Mouse (Mus musculus) stomach, postnatal 0 days (tissue): ENCODE measurements at regions not wholly inside any gene's neighbourhood (a gene's known extent, or its start where the extent isn't known, plus 50 kb on each side); places are given as distances from the start of the nearest gene placed in this dataset.

Source experiments
- ATAC-seq: fragments of 200-750 bp; cut with Nextera tagmentation; 2 replicates; pipeline ENCODE4 v1.8.0; 2017; ENCODE audit not compliant: low FRiP score, low TSS enrichment
- DNase-seq: peaks from one replicate; pipeline ENCODE4 v3.0.0-alpha.2; 2016; ENCODE audit warnings: low spot score
- H3K27ac ChIP-seq: fragments of 300-500 bp; sonication (generic); replicated peaks from 2 replicates; pipeline ENCODE4 v1.5.1; 2014; ENCODE audit warnings: mild to moderate bottlenecking, control low read depth
- H3K27me3 ChIP-seq: fragments of 300-500 bp; sonication (generic); 2 replicates; pipeline ENCODE4 v1.6.1; 2014; ENCODE audit warnings: low read length; ENCODE audit not compliant: control insufficient read depth, insufficient read depth
- H3K36me3 ChIP-seq: fragments of 300-500 bp; sonication (generic); 2 replicates; pipeline ENCODE4 v1.6.1; 2014; ENCODE audit warnings: low read length, mixed read lengths; ENCODE audit not compliant: control insufficient read depth, insufficient read depth
- H3K4me1 ChIP-seq: fragments of 300-500 bp; sonication (generic); replicated peaks from 2 replicates; pipeline ENCODE4 v1.6.1; 2014; ENCODE audit warnings: antibody characterized with exemption; ENCODE audit not compliant: control insufficient read depth, insufficient read depth
- H3K4me2 ChIP-seq: fragments of 300-500 bp; sonication (generic); replicated peaks from 2 replicates; pipeline ENCODE4 v1.6.1; 2014; ENCODE audit warnings: low read depth, mild to moderate bottlenecking, control low read depth, moderate library complexity
- H3K4me3 ChIP-seq: fragments of 300-500 bp; sonication (generic); 2 replicates; pipeline ENCODE4 v1.5.1; 2014; ENCODE audit warnings: low read depth, low read length, control low read depth
- H3K9ac ChIP-seq: fragments of 300-500 bp; sonication (generic); 2 replicates; pipeline ENCODE4 v1.6.1; 2014; ENCODE audit warnings: mild to moderate bottlenecking, low read length, control low read depth, mixed read lengths
- H3K9me3 ChIP-seq: fragments of 300-500 bp; sonication (generic); 2 replicates; pipeline ENCODE4 v1.6.1; 2016; ENCODE audit warnings: low read length; ENCODE audit not compliant: control insufficient read depth
- CTCF ChIP-seq: IDR thresholded peaks from 2 replicates; pipeline ENCODE4 v1.5.1; 2016; ENCODE audit warnings: antibody characterized with exemption, low read depth, mild to moderate bottlenecking, moderate library complexity
- EP300 ChIP-seq: optimal IDR thresholded peaks from 2 replicates; pipeline ENCODE3; 2016; ENCODE audit warnings: antibody characterized with exemption
- WGBS: fragments of 180-500 bp; shearing (Covaris S2); extraction: QIAGEN DNeasy Blood & Tissue Kit; methylation state at CpG from one replicate; pipeline ENCODE4 v1.1.7; 2014; 5-methylcytosine and 5-hydroxymethylcytosine counted together

DNA sequence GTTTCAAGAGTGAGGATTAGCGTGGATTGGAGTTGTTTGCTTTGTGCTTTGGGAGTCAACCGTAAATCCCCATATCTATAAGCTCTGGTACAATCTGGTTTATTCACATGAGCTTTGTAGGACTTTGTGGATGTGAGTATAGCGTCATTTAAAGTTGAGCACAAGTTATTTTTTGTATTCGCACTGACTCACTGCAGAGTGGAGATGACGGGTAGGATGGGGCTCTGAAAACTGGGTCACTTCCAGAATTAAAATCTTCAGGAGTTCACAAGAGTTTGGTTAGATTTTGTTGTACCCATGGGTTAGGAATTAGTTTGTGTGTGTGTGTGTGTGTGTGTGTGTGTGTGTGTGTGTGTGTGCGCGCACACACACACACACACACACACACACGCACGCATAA is 345.7 kb upstream of the Kif2a start:
- 77% methylated on average over 9 of the region's 9 CpGs for WGBS
- H3K4me2 ChIP-seq, result no peak overlapping the region
- no peaks in the 10 kb centered on the region for H3K9me3 ChIP-seq
- DNase-seq (no peak), ATAC-seq (no peak)
- no peaks in the 10 kb centered on the region for H3K36me3 ChIP-seq
- no peaks in the 10 kb centered on the region for H3K27me3 ChIP-seq
- no peaks in the 10 kb centered on the region for H3K4me1 ChIP-seq
- H3K27ac ChIP-seq, result no peak overlapping the region
- TF ChIP-seq CTCF (no peak), EP300 (no peak)
- no peak overlapping the region for H3K9ac ChIP-seq
- H3K4me3 ChIP-seq, result no peak overlapping the region

DNA sequence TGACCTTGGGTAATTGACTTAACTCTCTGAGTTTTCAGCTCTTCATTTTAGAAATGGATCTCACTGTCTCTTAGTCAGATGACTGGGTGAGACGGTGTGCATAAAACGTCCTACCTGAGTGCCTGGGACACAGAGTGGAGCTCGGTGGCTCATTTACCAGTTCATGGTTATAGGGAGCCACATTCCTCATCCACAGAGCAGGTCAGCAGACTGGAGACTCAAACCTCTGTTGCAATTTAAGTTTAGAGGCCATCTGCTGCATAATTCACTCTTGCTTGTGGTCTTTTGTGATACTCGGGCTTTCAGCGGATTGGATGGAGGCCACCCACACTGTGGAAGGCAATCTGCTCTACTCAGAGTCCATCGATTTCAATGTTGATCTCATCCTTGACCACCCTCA is 343.8 kb upstream of the Kif2a start:
- no peak for TF ChIP-seq CTCF
- TF ChIP-seq EP300, result no peak
- no peak overlapping the region for H3K4me2 ChIP-seq
- no peak for DNase-seq
- no peak overlapping the region for H3K9ac ChIP-seq
- H3K4me3 ChIP-seq, result no peak overlapping the region
- WGBS, result 72% methylated on average over 6 of the region's 6 CpGs
- no peaks in the 10 kb centered on the region for H3K9me3 ChIP-seq
- H3K27ac ChIP-seq, result no peak overlapping the region
- no peak for ATAC-seq
- H3K4me1 ChIP-seq, result no peaks in the 10 kb centered on the region; the same call in 1 of the 2 replicates
- H3K27me3 ChIP-seq, result no peaks in the 10 kb centered on the region
- no peaks in the 10 kb centered on the region for H3K36me3 ChIP-seq

DNA sequence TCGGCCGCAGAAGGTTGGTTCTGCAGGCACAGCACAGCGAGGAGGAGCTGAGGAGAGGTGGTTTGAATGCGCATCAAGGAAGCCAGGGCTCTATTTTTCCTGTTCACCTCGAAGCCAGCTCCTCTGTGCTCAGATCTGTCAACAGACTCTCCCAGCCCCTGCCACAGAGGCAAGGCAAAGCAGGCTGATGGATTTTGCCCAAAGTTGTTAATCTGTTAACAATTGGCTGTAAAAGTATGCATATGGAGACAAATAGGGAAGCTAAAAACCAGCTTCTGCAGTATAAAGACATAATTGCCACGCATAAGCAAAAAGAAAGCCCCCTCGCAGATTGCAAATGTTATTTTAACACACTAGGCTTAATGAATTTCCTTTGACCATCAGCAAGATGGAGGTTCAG is 343.3 kb upstream of the Kif2a start:
- H3K27me3 ChIP-seq, result no peaks in the 10 kb centered on the region
- H3K9ac ChIP-seq, result no peak overlapping the region
- 73% methylated on average over 7 of the region's 7 CpGs for WGBS
- H3K4me1 ChIP-seq, result no peaks in the 10 kb centered on the region; the same call in 1 of the 2 replicates
- no peak overlapping the region for H3K4me2 ChIP-seq
- TF ChIP-seq EP300, result no peak
- TF ChIP-seq CTCF, result no peak
- no peak overlapping the region for H3K4me3 ChIP-seq
- ATAC-seq, result no peak
- no peak for DNase-seq
- no peak overlapping the region for H3K27ac ChIP-seq
- no peaks in the 10 kb centered on the region for H3K36me3 ChIP-seq
- no peaks in the 10 kb centered on the region for H3K9me3 ChIP-seq

DNA sequence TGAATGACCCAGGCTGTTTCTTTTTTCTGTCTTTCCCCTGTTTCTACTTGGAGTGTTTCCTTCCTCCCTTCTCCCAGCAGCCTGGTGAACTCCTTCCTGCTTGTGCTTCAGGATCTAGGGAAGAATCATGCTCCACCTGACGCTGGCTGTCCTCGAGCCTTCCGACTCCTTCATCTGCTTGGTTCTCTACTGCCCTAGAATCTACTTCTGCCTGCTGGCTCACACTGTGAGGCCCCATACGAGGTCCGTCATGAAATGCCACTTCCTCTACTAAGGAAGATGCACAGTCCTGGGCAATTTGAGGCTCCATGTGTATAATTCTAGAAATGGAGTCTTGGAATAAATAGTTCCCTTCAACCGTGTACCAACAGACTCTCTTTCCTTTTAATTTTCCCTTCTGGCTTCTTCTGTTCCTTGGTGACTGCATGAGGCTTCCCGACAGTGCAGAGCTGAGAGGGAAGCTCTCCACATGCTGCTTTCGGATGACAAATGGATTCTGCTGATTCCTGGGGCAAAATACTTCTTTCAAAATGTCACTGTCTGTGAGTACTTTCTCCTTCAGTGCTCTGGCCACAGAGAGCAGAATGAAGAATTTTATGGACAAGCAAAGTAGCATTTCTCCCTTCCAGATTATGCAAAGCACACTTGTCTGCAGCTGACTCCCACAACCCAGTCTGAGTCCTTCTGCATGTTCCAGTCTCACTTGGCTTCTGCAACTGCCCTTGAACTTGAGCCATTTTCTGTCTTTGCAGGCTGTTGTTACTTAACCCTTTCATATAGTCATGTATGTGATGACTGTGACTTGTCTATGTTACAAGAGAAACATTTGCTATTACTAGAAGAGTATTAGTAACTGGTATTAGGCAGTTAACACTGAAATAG is 341.1 kb upstream of the Kif2a start:
- H3K4me3 ChIP-seq, result no peak overlapping the region
- ATAC-seq, result no peak
- TF ChIP-seq CTCF, result no peak
- no peak overlapping the region for H3K4me2 ChIP-seq
- H3K27ac ChIP-seq, result no peak overlapping the region
- H3K9ac ChIP-seq, result no peak overlapping the region
- no peaks in the 10 kb centered on the region; the same call in 1 of the 2 replicates for H3K4me1 ChIP-seq
- H3K27me3 ChIP-seq, result no peaks in the 10 kb centered on the region
- no peaks in the 10 kb centered on the region for H3K9me3 ChIP-seq
- 59% methylated on average over 8 of the region's 8 CpGs for WGBS
- DNase-seq, result no peak
- no peaks in the 10 kb centered on the region for H3K36me3 ChIP-seq

DNA sequence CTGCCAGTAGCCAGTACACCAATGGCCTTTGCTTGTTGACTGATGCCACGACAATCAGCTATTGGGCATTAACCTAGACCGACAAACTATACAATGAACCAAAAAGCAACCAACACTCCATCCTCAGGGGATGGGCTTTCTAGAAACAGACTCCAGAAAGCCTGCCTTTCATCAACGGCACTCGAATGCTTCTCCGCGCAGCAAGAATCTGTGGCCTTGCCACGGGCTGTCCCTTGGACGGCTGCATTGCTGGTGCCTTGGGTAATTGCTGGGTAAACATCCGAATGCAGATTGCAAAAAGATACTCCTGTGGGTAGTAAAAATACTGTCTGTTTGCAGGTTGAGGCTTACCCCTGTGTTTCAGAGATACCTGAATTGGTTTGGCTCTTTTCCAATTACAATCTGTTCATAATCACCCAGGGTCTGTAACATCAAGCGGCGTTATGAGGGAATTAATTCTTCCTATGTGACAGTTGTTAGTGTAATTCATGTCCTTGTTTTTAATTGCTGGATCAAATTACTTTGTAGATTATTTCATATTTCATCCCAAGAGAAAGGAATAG is 319.0 kb upstream of the Kif2a start:
- Histone ChIP-seq H3K4me2 (no peak overlapping the region), H3K27me3 (no peaks in the 10 kb centered on the region), H3K4me1 (no peaks in the 10 kb centered on the region; the same call in 1 of the 2 replicates), H3K4me3 (no peak overlapping the region), H3K9me3 (no peaks in the 10 kb centered on the region), H3K9ac (no peak overlapping the region), H3K36me3 (no peaks in the 10 kb centered on the region), H3K27ac (no peak overlapping the region)
- TF ChIP-seq EP300 (no peak), CTCF (no peak)
- 42% methylated on average over 11 of the region's 11 CpGs for WGBS
- ATAC-seq (no peak), DNase-seq (no peak)

DNA sequence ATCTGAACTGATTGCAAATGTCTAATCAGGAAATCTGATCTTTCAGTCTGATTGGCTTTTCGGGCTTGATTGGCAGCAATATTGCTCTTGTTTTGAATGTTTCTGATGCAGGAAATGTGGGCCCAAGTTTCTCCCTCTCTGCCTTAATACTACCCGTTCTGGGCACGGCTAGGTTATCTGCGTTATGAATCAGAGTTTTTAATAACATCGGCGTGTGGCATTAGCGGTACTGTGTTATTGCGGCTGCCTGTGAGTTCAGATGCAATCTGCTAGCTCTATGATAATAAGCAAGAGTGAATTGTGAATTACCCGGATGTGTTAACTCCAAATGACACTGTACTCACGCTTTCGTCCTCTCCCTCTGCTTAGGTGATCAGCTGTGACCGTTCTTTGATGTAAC is 316.2 kb upstream of the Kif2a start:
- no peaks in the 10 kb centered on the region for H3K36me3 ChIP-seq
- no peaks in the 10 kb centered on the region for H3K9me3 ChIP-seq
- no peak for DNase-seq
- TF ChIP-seq EP300 (no peak), CTCF (no peak)
- H3K27me3 ChIP-seq, result no peaks in the 10 kb centered on the region
- H3K27ac ChIP-seq, result no peak overlapping the region
- no peak overlapping the region for H3K9ac ChIP-seq
- WGBS, result 87% methylated on average over 12 of the region's 12 CpGs
- no peak for ATAC-seq
- H3K4me2 ChIP-seq, result no peak overlapping the region
- H3K4me3 ChIP-seq, result no peak overlapping the region
- no peaks in the 10 kb centered on the region; the same call in 1 of the 2 replicates for H3K4me1 ChIP-seq
